Mouse (Mus musculus): ENCODE measurements around the gene Cap2.

The Cap2 gene

GRCm38 (mm10) chr13:46565913-46566312 lies 64.3 kb downstream of the Cap2 start:
- DNase-seq (ENCODE audit: low spot score in 2 of 2) = no peak

- no peak for DNase-seq (ENCODE audit: low spot score in 2 of 2)
These were observed 67.8 kb downstream of the Cap2 start for GRCm38 (mm10) chr13:46569469-46569868.

GRCm38 (mm10) chr13:46571141-46571592 lies 69.5 kb downstream of the Cap2 start:
- peak in 1 of 2 experiments; percentile 32 for DNase-seq (ENCODE audit: low spot score in 2 of 2)

GRCm38 (mm10) chr13:46571961-46572647 lies 70.5 kb downstream of the Cap2 start:
- peak; percentile 32 to 34 for DNase-seq (ENCODE audit: low spot score in 2 of 2)

GRCm38 (mm10) chr13:46572648-46573163 lies 71.1 kb downstream of the Cap2 start:
- DNase-seq (ENCODE audit: low spot score in 2 of 2) = no peak

GRCm38 (mm10) chr13:46574201-46574600 lies 72.6 kb downstream of the Cap2 start:
- DNase-seq (ENCODE audit: low spot score in 2 of 2) = no peak

- DNase-seq (ENCODE audit: low spot score in 2 of 2) = no peak
These were observed 73.1 kb downstream of the Cap2 start for GRCm38 (mm10) chr13:46574707-46575106.

- DNase-seq (ENCODE audit: low spot score in 2 of 2) = no peak
These were observed 83.2 kb downstream of the Cap2 start for GRCm38 (mm10) chr13:46584860-46585259.

GRCm38 (mm10) chr13:46587717-46588289 lies 86.2 kb downstream of the Cap2 start:
- no peak for DNase-seq (ENCODE audit: low spot score in 2 of 2)

GRCm38 (mm10) chr13:46588606-46589005 lies 87.0 kb downstream of the Cap2 start:
- DNase-seq (ENCODE audit: low spot score in 2 of 2) = no peak

- DNase-seq (ENCODE audit: low spot score in 2 of 2) = no peak
These were observed 89.2 kb downstream of the Cap2 start for GRCm38 (mm10) chr13:46590885-46591284.

GRCm38 (mm10) chr13:46600694-46601093 lies 99.0 kb downstream of the Cap2 start:
- no peak for DNase-seq (ENCODE audit: low spot score in 2 of 2)

- no peak for DNase-seq (ENCODE audit: low spot score in 2 of 2)
These were observed 99.7 kb downstream of the Cap2 start for GRCm38 (mm10) chr13:46601386-46601785.

- no peak for DNase-seq (ENCODE audit: low spot score in 2 of 2)
These were observed 101.0 kb downstream of the Cap2 start for GRCm38 (mm10) chr13:46602674-46603073.

- no peak for DNase-seq (ENCODE audit: low spot score in 2 of 2)
These were observed 109.4 kb downstream of the Cap2 start for GRCm38 (mm10) chr13:46611033-46611432.

GRCm38 (mm10) chr13:46613694-46614272 lies 112.1 kb downstream of the Cap2 start:
- no peak for DNase-seq (ENCODE audit: low spot score in 2 of 2)

- no peak for DNase-seq (ENCODE audit: low spot score in 2 of 2)
These were observed 115.2 kb downstream of the Cap2 start for GRCm38 (mm10) chr13:46616673-46617362.

- no peak for DNase-seq (ENCODE audit: low spot score in 2 of 2)
These were observed 118.0 kb downstream of the Cap2 start for GRCm38 (mm10) chr13:46619633-46620032.

- DNase-seq (ENCODE audit: low spot score in 2 of 2) = no peak
These were observed 119.5 kb downstream of the Cap2 start for GRCm38 (mm10) chr13:46620964-46621757.

- DNase-seq (ENCODE audit: low spot score in 2 of 2) = no peak
These were observed 125.0 kb downstream of the Cap2 start for GRCm38 (mm10) chr13:46626608-46627007.

GRCm38 (mm10) chr13:46627841-46628240 lies 126.2 kb downstream of the Cap2 start:
- peak; percentile 22 to 41 for DNase-seq (ENCODE audit: low spot score in 2 of 2)

All from frontal cortex, postnatal 10 days (tissue).